In the genomic region with DNA sequence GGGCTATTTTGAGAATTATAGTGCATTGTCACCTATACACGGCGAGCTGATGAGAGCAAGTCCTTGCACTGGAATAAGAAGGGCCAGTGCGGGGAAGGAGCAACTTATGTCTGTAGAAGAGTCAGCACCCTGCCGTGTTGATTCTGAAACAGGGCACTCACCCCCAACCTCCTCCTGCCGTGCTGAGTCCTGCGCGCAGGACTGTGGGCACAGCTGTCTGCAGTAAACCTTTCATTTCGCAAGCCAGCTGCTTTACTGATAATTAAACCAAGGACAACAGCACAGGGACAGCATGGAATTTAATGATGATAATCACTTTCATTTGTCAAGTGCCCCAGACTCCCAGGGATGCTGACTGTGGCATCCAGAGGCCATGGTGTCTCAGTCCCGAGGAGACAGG, we compare ENCODE assay signal across 21 mouse cellular contexts. TPM values are rescaled to one million over a fixed set of nuclear protein-coding genes. Genes with fewer than 3 reads are reported as not detected.
A peak's percentile ranks its signal among the peaks of the same experiment; 100 is the strongest.
DNase-seq lines count a peak whose midpoint lies in the region; ATAC-seq lines count a peak whose summit lies in the region.
"Had no signal": no experiment of that assay in that cellular context is flagged by ENCODE, and none has a peak within 500 bp of the region (broad histone marks: within the 10 kb centered on the region; RNA-seq: fewer than 3 reads in every experiment).

No protein-coding gene starts in this region.

- 42% methylated on average over 9 of the region's 9 CpGs for WGBS in forebrain, embryonic 10.5 days
- 39% methylated on average over 9 of the region's 9 CpGs for WGBS in forebrain, embryonic 16.5 days
- 40% methylated on average over 9 of the region's 9 CpGs for WGBS in midbrain, embryonic 13.5 days
- 48% methylated on average over 9 of the region's 9 CpGs for WGBS in midbrain, embryonic 10.5 days
- WGBS in hindbrain, embryonic 14.5 days = 27% methylated on average over 9 of the region's 9 CpGs
- WGBS in neural tube, embryonic 15.5 days = 24% methylated on average over 9 of the region's 9 CpGs

- no peak for ATAC-seq in forebrain, embryonic 16.5 days
- peak; percentile 29; the same call in 1 of the 2 replicates for ATAC-seq in midbrain, embryonic 13.5 days
- 0 out of 2 replicates have a peak, but pooled peaks have one; percentile 9 for ATAC-seq in hindbrain, embryonic 14.5 days (ENCODE audit: low FRiP score)
- ATAC-seq in neural tube, embryonic 15.5 days (ENCODE audit: low FRiP score) = peak; percentile 43
- ATAC-seq: inflammation-experienced regulatory T-cells, adult 6 months had no signal

- no peak overlapping the region for H3K4me2 ChIP-seq in forebrain, embryonic 16.5 days (ENCODE audit: low read length)
- H3K4me2 ChIP-seq in midbrain, embryonic 13.5 days (replicated peaks) = no peak overlapping the region
- no peak overlapping the region for H3K4me2 ChIP-seq in hindbrain, embryonic 14.5 days (replicated peaks)
- no peak overlapping the region for H3K4me2 ChIP-seq in neural tube, embryonic 15.5 days
- H3K4me2 ChIP-seq: embryonic facial prominence, embryonic 15.5 days; heart, embryonic 13.5 days; limb, embryonic 15.5 days; liver, embryonic 15.5 days; neural tube, embryonic 12.5 days had no signal

- 0 out of 2 replicates have a peak overlapping the region, but pooled peaks have one; percentile 40 for H3K27ac ChIP-seq in forebrain, embryonic 10.5 days
- H3K27ac ChIP-seq in forebrain, embryonic 16.5 days (ENCODE audit: low read length) = no peak overlapping the region
- no peak overlapping the region for H3K27ac ChIP-seq in midbrain, embryonic 13.5 days
- no peak overlapping the region for H3K27ac ChIP-seq in midbrain, embryonic 10.5 days (replicated peaks)
- no peak overlapping the region for H3K27ac ChIP-seq in hindbrain, embryonic 14.5 days
- H3K27ac ChIP-seq in neural tube, embryonic 15.5 days (replicated peaks) = peak overlapping the region; percentile 49; the same call in 1 of the 2 replicates
- H3K27ac ChIP-seq: embryonic facial prominence, embryonic 15.5 days; heart, embryonic 13.5 days; limb, embryonic 15.5 days; liver, embryonic 15.5 days; macrophage; neural tube, embryonic 12.5 days had no signal

- DNase-seq in forebrain, embryonic 10.5 days (ENCODE audit: extremely low spot score, low spot score) = no peak
- DNase-seq in midbrain, embryonic 10.5 days (ENCODE audit: low spot score) = no peak
- peak; percentile 40 for DNase-seq in hindbrain, embryonic 14.5 days (ENCODE audit: low spot score)
- DNase-seq in kidney, adult 18-20 months = no peak
- DNase-seq: adrenal gland, postnatal 14 days; gastrocnemius, postnatal 14 days; heart, adult 18-20 months; kidney, adult 9 months; thymus, postnatal 4 days had no signal

- H3K27me3 ChIP-seq in forebrain, embryonic 10.5 days (ENCODE audit: poor library complexity, severe bottlenecking) = peaks cover 11% of the 10 kb centered on the region
- H3K27me3 ChIP-seq in forebrain, embryonic 16.5 days (replicated peaks; ENCODE audit: control insufficient read depth, insufficient read depth, low read length) = no peaks in the 10 kb centered on the region
- no peaks in the 10 kb centered on the region for H3K27me3 ChIP-seq in midbrain, embryonic 13.5 days
- no peaks in the 10 kb centered on the region for H3K27me3 ChIP-seq in midbrain, embryonic 10.5 days (ENCODE audit: low read depth, poor library complexity, severe bottlenecking)
- no peaks in the 10 kb centered on the region for H3K27me3 ChIP-seq in hindbrain, embryonic 14.5 days (ENCODE audit: control insufficient read depth, insufficient read depth, low read length)
- no peaks in the 10 kb centered on the region for H3K27me3 ChIP-seq in neural tube, embryonic 15.5 days (replicated peaks)
- H3K27me3 ChIP-seq: liver, embryonic 15.5 days; neural tube, embryonic 12.5 days had no signal

- no peaks in the 10 kb centered on the region for H3K36me3 ChIP-seq in forebrain, embryonic 10.5 days (replicated peaks)
- H3K36me3 ChIP-seq in forebrain, embryonic 16.5 days (ENCODE audit: control insufficient read depth, insufficient read depth) = no peaks in the 10 kb centered on the region
- H3K36me3 ChIP-seq in midbrain, embryonic 13.5 days = no peaks in the 10 kb centered on the region
- H3K36me3 ChIP-seq in midbrain, embryonic 10.5 days = no peaks in the 10 kb centered on the region
- H3K36me3 ChIP-seq in hindbrain, embryonic 14.5 days (replicated peaks; ENCODE audit: control insufficient read depth, insufficient read depth) = no peaks in the 10 kb centered on the region
- H3K36me3 ChIP-seq in neural tube, embryonic 15.5 days = no peaks in the 10 kb centered on the region
- H3K36me3 ChIP-seq: embryonic facial prominence, embryonic 15.5 days; heart, embryonic 13.5 days; liver, embryonic 15.5 days; neural tube, embryonic 12.5 days had no signal

- H3K4me1 ChIP-seq in forebrain, embryonic 10.5 days = peaks cover 62% of the 10 kb centered on the region
- H3K4me1 ChIP-seq in forebrain, embryonic 16.5 days (replicated peaks; ENCODE audit: control insufficient read depth, insufficient read depth, low read length) = peaks cover 15% of the 10 kb centered on the region
- peaks cover 37% of the 10 kb centered on the region for H3K4me1 ChIP-seq in midbrain, embryonic 13.5 days (replicated peaks)
- H3K4me1 ChIP-seq in midbrain, embryonic 10.5 days = peaks cover 40% of the 10 kb centered on the region
- H3K4me1 ChIP-seq in hindbrain, embryonic 14.5 days (replicated peaks; ENCODE audit: control insufficient read depth, insufficient read depth, low read length) = peaks cover 15% of the 10 kb centered on the region
- peaks cover 50% of the 10 kb centered on the region for H3K4me1 ChIP-seq in neural tube, embryonic 15.5 days
- H3K4me1 ChIP-seq: heart, embryonic 13.5 days had no signal

- H3K9ac ChIP-seq in forebrain, embryonic 16.5 days (replicated peaks; ENCODE audit: low read depth, low read length) = no peak overlapping the region
- no peak overlapping the region for H3K9ac ChIP-seq in midbrain, embryonic 13.5 days (replicated peaks)
- H3K9ac ChIP-seq in hindbrain, embryonic 14.5 days = no peak overlapping the region
- no peak overlapping the region for H3K9ac ChIP-seq in neural tube, embryonic 15.5 days (replicated peaks)
- H3K9ac ChIP-seq: embryonic facial prominence, embryonic 15.5 days; heart, embryonic 13.5 days; limb, embryonic 15.5 days; liver, embryonic 15.5 days; neural tube, embryonic 12.5 days had no signal

- no peak overlapping the region for H3K4me3 ChIP-seq in forebrain, embryonic 10.5 days
- H3K4me3 ChIP-seq in forebrain, embryonic 16.5 days (replicated peaks; ENCODE audit: low read length) = no peak overlapping the region
- H3K4me3 ChIP-seq in midbrain, embryonic 13.5 days (replicated peaks) = no peak overlapping the region
- no peak overlapping the region for H3K4me3 ChIP-seq in midbrain, embryonic 10.5 days
- H3K4me3 ChIP-seq in hindbrain, embryonic 14.5 days (replicated peaks; ENCODE audit: low read length) = no peak overlapping the region
- H3K4me3 ChIP-seq in neural tube, embryonic 15.5 days (replicated peaks) = no peak overlapping the region
- H3K4me3 ChIP-seq: embryonic facial prominence, embryonic 15.5 days; heart, embryonic 13.5 days; limb, embryonic 15.5 days; liver, embryonic 15.5 days; neural tube, embryonic 12.5 days had no signal

- no peaks in the 10 kb centered on the region for H3K9me3 ChIP-seq in forebrain, embryonic 10.5 days
- no peaks in the 10 kb centered on the region for H3K9me3 ChIP-seq in forebrain, embryonic 16.5 days (ENCODE audit: control insufficient read depth, low read length)
- H3K9me3 ChIP-seq in midbrain, embryonic 13.5 days = no peaks in the 10 kb centered on the region
- no peaks in the 10 kb centered on the region for H3K9me3 ChIP-seq in midbrain, embryonic 10.5 days (replicated peaks)
- no peaks in the 10 kb centered on the region for H3K9me3 ChIP-seq in hindbrain, embryonic 14.5 days (ENCODE audit: control insufficient read depth, low read length)
- H3K9me3 ChIP-seq in neural tube, embryonic 15.5 days (replicated peaks) = no peaks in the 10 kb centered on the region
- H3K9me3 ChIP-seq: embryonic facial prominence, embryonic 15.5 days; heart, embryonic 13.5 days; limb, embryonic 15.5 days; liver, embryonic 15.5 days; neural tube, embryonic 12.5 days had no signal

RNA-seq across cellular contexts. Expression of gene Gm45213, which starts 1.2 kb away (rescaled TPM):
- polyA plus RNA-seq in forebrain, embryonic 10.5 days (2016; fragmentation: Nextera tagmentation; extraction: Ambion mirVana) = not detected in 2 replicates
- polyA plus RNA-seq in forebrain, embryonic 16.5 days (2015; fragmentation: Nextera tagmentation; extraction: Ambion mirVana) = not detected in 2 replicates
- not detected in 2 replicates for polyA plus RNA-seq in midbrain, embryonic 13.5 days (2015; fragmentation: Nextera tagmentation; extraction: Ambion mirVana)
- not detected in 2 replicates for polyA plus RNA-seq in midbrain, embryonic 10.5 days (2016; fragmentation: Nextera tagmentation; extraction: Ambion mirVana)
- not detected in 2 replicates for polyA plus RNA-seq in hindbrain, embryonic 14.5 days (2014; fragmentation: Nextera tagmentation; extraction: Ambion mirVana)
- not detected in 2 replicates for polyA plus RNA-seq in neural tube, embryonic 15.5 days (2015; fragmentation: Nextera tagmentation; extraction: Ambion mirVana)
- polyA plus RNA-seq: embryonic facial prominence, embryonic 15.5 days; heart, embryonic 13.5 days; inflammation-experienced regulatory T-cells, adult 6 months; limb, embryonic 15.5 days; liver, embryonic 15.5 days; lung, embryonic 16.5 days; macrophage; midbrain, postnatal 0 days; neural tube, embryonic 12.5 days had no signal

RNA-seq across cellular contexts. Expression of gene Snrpa1, which starts 14.2 kb away (rescaled TPM):
- 292 and 294 TPM in 2 replicates for polyA plus RNA-seq in forebrain, embryonic 10.5 days (2016; fragmentation: Nextera tagmentation; extraction: Ambion mirVana)
- polyA plus RNA-seq in forebrain, embryonic 16.5 days (2015; fragmentation: Nextera tagmentation; extraction: Ambion mirVana) = 147 and 154 TPM in 2 replicates
- 159 and 165 TPM in 2 replicates for polyA plus RNA-seq in midbrain, embryonic 13.5 days (2015; fragmentation: Nextera tagmentation; extraction: Ambion mirVana)
- polyA plus RNA-seq in midbrain, embryonic 10.5 days (2016; fragmentation: Nextera tagmentation; extraction: Ambion mirVana) = 244 and 271 TPM in 2 replicates
- polyA plus RNA-seq in hindbrain, embryonic 14.5 days (2014; fragmentation: Nextera tagmentation; extraction: Ambion mirVana) = 119 and 124 TPM in 2 replicates
- 116 and 133 TPM in 2 replicates for polyA plus RNA-seq in neural tube, embryonic 15.5 days (2015; fragmentation: Nextera tagmentation; extraction: Ambion mirVana)

RNA-seq across cellular contexts. Expression of gene Selenos, which starts 34.8 kb away (rescaled TPM):
- 81.4 and 84.2 TPM in 2 replicates for polyA plus RNA-seq in forebrain, embryonic 10.5 days (2016; fragmentation: Nextera tagmentation; extraction: Ambion mirVana)
- 80.3 and 85.4 TPM in 2 replicates for polyA plus RNA-seq in forebrain, embryonic 16.5 days (2015; fragmentation: Nextera tagmentation; extraction: Ambion mirVana)
- polyA plus RNA-seq in midbrain, embryonic 13.5 days (2015; fragmentation: Nextera tagmentation; extraction: Ambion mirVana) = 79.1 and 82.7 TPM in 2 replicates
- polyA plus RNA-seq in midbrain, embryonic 10.5 days (2016; fragmentation: Nextera tagmentation; extraction: Ambion mirVana) = 86.7 and 96.9 TPM in 2 replicates
- 80.3 and 88.0 TPM in 2 replicates for polyA plus RNA-seq in hindbrain, embryonic 14.5 days (2014; fragmentation: Nextera tagmentation; extraction: Ambion mirVana)
- polyA plus RNA-seq in neural tube, embryonic 15.5 days (2015; fragmentation: Nextera tagmentation; extraction: Ambion mirVana) = 92.0 and 93.1 TPM in 2 replicates

Comparison
In these comparisons a context has a peak if more than half of its experiments do, and no peak if none do; other contexts are left out.
1. H3K27ac ChIP-seq: peak in forebrain, embryonic 10.5 days (single experiment) and neural tube, embryonic 15.5 days (single experiment); none in forebrain, embryonic 16.5 days (single experiment), midbrain, embryonic 13.5 days (single experiment), midbrain, embryonic 10.5 days (single experiment) and hindbrain, embryonic 14.5 days (single experiment).